Mouse (Mus musculus) adrenal gland, postnatal 25 days (tissue): ENCODE data around the gene Elobl. TPM values are rescaled to one million over a fixed set of nuclear protein-coding genes. Genes with fewer than 3 reads are reported as not detected.

Experiments
- DNase-seq: peaks from one replicate; pipeline ENCODE4 v3.0.0; 2021; ENCODE audit warnings: mixed read lengths
- total RNA-seq: library from RNA; stranded (reverse); gene quantifications from 2 replicates; pipeline ENCODE4 v1.2.3, GENCODE M21; 2021

The Elobl gene
- total RNA-seq, 1 experiment from 2014 or later: not detected

DNA sequence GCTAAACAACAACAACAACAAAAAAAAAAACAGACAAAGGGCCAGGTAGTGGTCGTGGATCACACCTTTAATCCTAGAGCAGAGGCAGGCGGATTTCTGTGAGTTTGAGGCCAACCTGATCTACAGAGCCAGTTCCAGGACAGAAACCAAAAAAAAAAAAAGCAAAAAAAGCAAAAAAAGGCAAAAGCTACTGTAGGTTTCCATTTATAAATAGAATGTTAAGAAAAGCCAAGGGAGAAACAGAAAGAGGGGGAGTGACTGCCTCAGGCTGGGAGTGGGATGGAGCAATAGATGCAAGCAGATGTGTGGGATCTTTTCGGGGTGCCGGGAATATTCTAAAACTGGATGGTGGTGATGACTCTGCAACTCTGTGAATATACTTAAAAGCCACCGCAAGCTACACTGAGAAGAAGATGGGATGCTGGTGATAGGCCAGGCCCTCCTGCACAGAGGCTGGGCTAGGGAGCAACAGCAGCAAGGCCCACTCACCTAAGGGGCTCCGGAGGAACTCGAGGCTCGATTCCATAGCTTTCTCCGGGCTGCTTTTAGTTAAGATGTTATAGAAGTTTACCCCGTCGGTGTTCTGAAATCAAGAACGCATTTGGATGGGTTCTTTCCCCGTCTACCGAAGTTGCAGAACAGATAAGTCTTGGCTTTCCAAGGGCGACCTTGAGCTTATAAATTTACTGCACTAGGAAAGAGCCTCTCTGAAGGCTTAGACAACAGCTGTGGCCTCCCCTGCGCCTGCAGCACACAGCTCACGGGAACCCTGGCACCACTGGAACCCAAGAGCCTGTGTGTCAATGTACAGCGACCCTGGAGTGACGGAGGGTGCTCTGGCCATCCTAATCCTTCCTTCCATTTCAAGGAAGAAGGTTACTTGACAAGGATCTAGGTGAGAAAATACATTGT, 32.4 kb downstream of the Elobl start:
- peak; percentile 47 for DNase-seq

- no peak for DNase-seq
Observed at GRCm38 (mm10) chr11:88933030-88933429, 33.7 kb downstream of the Elobl start.

- no peak for DNase-seq
Observed at GRCm38 (mm10) chr11:88931692-88932530, 34.8 kb downstream of the Elobl start.

DNA sequence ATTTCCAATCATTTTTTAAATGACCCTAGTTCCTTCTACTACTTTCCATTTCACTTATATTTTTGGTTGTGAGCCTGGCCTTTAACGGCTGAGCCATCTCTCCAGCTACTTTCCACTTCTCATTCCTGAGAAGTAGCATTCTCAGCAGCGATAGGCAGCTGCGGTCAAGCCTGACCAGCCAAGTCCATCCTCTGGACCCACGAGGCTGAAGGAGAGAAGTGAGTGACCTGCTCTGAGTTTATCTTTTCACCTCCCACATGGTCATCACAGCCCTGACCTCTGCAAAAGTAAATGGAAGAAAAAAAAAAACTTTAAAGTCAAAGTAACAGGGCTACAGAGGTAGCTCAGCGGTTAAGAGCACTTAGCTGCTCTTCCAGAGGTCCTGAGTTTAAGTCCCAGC, 40.2 kb downstream of the Elobl start:
- DNase-seq: no peak

Other genes starting within 250 kb of the Elobl start
- gene Msi2, start 248.4 kb downstream of the Elobl start, total RNA-seq: 154 and 189 TPM in 2 replicates
- 126 and 129 TPM in 2 replicates for gene Akap1, start 102.3 kb downstream of the Elobl start, total RNA-seq
- gene Scpep1, start 11.5 kb downstream of the Elobl start, total RNA-seq: 257 and 299 TPM in 2 replicates
- 12.8 and 13.0 TPM in 2 replicates for gene Coil, start 3.3 kb upstream of the Elobl start, total RNA-seq
- 133 and 149 TPM in 2 replicates for gene Trim25, start 32.4 kb upstream of the Elobl start, total RNA-seq
- gene Dgke, start 99.9 kb upstream of the Elobl start, total RNA-seq: 9.5 and 10.4 TPM in 2 replicates
- not detected in 2 replicates for gene Gm525, start 106.9 kb upstream of the Elobl start, total RNA-seq